Mouse (Mus musculus) liver, adult 2 months (tissue): ENCODE measurements around the gene Pde4d.

Experiments
- CTCF ChIP-seq: fragments of 200-500 bp; IDR thresholded peaks from 2 replicates; pipeline ENCODE4 v1.5.1; 2011; ENCODE audit warnings: low read depth, low read length, control low read depth
- POLR2A ChIP-seq: fragments of 200-500 bp; IDR thresholded peaks from 2 replicates; pipeline ENCODE4 v1.6.1; 2011; ENCODE audit warnings: low read length, control low read depth; ENCODE audit not compliant: insufficient read depth; ENCODE audit errors: extremely low read depth

DNA sequence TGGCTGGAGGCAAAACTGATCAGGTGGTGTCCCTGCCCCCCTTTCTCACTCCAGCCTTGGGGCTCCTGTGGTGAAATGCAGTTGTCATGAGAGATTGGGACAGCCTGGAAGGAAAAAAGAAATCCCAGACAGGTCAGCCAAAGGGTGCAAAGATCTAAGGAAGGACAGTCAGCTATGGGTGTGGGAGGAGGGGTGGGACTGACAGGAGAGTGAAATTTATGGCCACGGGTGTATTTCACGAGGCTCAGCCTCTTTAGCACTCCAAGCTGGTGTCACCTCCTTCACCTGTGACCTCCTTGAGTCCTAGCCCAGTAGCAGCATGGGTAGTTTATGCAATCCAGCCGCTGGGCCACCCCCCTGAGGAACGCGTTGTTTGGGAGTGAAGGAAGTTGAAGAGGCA lies 1465.1 kb downstream of the Pde4d start:
- TF ChIP-seq CTCF: no peak
- no peak for TF ChIP-seq POLR2A
